Mouse (Mus musculus) kidney, embryonic 16.5 days (tissue): ENCODE data around the gene Tsc22d3. TPM values are rescaled to one million over a fixed set of nuclear protein-coding genes. Genes with fewer than 3 reads are reported as not detected.

ENCODE experiments used
- ATAC-seq: fragments of 200-750 bp; cut with Nextera tagmentation; 2 replicates; pipeline ENCODE4 v1.8.0; 2017; ENCODE audit warnings: moderate TSS enrichment; ENCODE audit not compliant: low FRiP score, low TSS enrichment
- H3K27ac ChIP-seq: fragments of 300-500 bp; sonication (generic); 2 replicates; pipeline ENCODE4 v1.5.1; 2014; ENCODE audit warnings: low read length
- H3K27me3 ChIP-seq: fragments of 300-500 bp; sonication (generic); 2 replicates; pipeline ENCODE4 v1.6.1; 2014; ENCODE audit warnings: low read length, control low read depth, mixed read lengths; ENCODE audit not compliant: insufficient read depth
- H3K36me3 ChIP-seq: fragments of 300-500 bp; sonication (generic); 2 replicates; pipeline ENCODE4 v1.6.1; 2014; ENCODE audit warnings: low read length, control low read depth, mixed read lengths; ENCODE audit not compliant: insufficient read depth
- H3K4me1 ChIP-seq: fragments of 300-500 bp; sonication (generic); 2 replicates; pipeline ENCODE4 v1.6.1; 2014; ENCODE audit warnings: low read length, control low read depth, mixed read lengths; ENCODE audit not compliant: insufficient read depth
- H3K4me2 ChIP-seq: fragments of 300-500 bp; sonication (generic); replicated peaks from 2 replicates; pipeline ENCODE4 v1.6.1; 2014; ENCODE audit warnings: low read depth, low read length
- H3K4me3 ChIP-seq: fragments of 300-500 bp; sonication (generic); 2 replicates; pipeline ENCODE4 v1.5.1; 2014; ENCODE audit warnings: mild to moderate bottlenecking, low read length
- H3K9ac ChIP-seq: fragments of 300-500 bp; sonication (generic); replicated peaks from 2 replicates; pipeline ENCODE4 v1.6.1; 2014; ENCODE audit warnings: low read length
- H3K9me3 ChIP-seq: fragments of 300-500 bp; sonication (generic); 2 replicates; pipeline ENCODE4 v1.6.1; 2016; ENCODE audit warnings: low read length, control low read depth
- WGBS: fragments of 180-500 bp; shearing (Covaris S2); extraction: QIAGEN DNeasy Blood & Tissue Kit; methylation state at CpG from one replicate; pipeline ENCODE4 v1.1.7; 2014; 5-methylcytosine and 5-hydroxymethylcytosine counted together
- polyA plus RNA-seq: library from polyadenylated mRNA; unstranded; fragments of >200 nt; fragmentation: Nextera tagmentation; extraction: Ambion mirVana; gene quantifications from 2 replicates; pipeline ENCODE4 v1.2.1, GENCODE M21; 2015

Tsc22d3 gene
- polyA plus RNA-seq, 1 experiment from 2014 or later, result 123 TPM

DNA sequence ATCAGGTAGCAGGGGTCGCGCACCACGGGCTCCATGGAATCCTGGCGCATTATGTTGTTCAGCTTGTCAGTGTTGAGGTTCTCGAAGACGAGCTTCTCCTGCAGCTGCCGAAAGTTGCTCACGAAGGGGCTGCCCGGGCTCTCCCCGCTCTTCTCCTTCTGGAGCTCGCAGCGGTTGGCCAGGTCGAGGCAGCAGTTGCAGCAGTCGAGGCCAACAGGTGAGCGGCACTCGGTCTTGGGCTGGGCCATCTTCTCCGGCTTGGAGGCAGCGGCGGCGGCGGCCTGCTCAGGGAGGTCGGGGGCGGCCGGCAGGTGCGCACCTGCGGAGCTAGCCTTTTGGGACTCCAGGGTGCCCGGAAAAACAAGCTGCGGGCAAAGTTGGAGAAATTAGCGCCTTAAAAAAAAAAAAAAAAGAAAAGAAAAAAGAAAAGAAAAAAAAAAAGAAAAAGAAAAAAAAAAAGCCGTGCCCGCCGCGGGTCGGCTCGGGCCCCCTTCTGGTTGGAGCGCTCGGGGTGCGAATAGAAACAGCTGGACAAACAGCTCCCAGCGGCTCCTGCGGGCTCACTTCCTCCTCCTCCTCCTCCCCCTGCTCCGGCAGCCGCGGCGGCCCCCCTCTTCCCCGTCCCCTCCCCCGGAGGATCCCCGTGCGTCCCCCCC is 2.1 kb downstream of the Tsc22d3 start:
- Histone ChIP-seq H3K4me3 (peak overlapping the region; percentile 52), H3K9ac (0 out of 2 replicates have a peak overlapping the region, but pooled peaks have one; percentile 44), H3K36me3 (no peaks in the 10 kb centered on the region), H3K9me3 (peaks cover 5% of the 10 kb centered on the region; the same call in 1 of the 2 replicates), H3K27ac (no peak overlapping the region), H3K4me1 (no peaks in the 10 kb centered on the region), H3K4me2 (peak overlapping the region; percentile 71), H3K27me3 (peaks cover 33% of the 10 kb centered on the region)
- 18% methylated on average over 40 of the region's 48 CpGs for WGBS
- ATAC-seq, result peak; percentile 46; the same call in 1 of the 2 replicates

DNA sequence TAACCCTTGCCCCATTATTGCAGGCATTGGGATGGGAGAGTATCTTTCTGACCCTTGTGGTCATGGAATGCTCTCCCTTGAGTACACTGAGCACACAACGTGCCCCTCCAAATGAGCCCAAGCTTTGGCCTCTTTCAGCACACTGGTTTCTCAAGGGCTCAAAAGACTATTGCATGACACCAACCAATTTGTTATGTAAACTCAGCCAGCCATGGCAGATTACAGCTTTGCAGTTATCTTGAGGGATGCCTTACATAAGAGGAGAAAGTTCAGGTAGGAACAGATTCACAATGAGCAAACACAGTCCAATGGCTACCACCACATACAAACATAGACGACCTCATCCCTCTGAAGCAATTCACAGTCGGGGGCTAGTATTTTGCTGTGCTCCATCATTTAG is 9.3 kb downstream of the Tsc22d3 start:
- H3K36me3 ChIP-seq, result no peaks in the 10 kb centered on the region
- H3K27me3 ChIP-seq, result peaks cover 25% of the 10 kb centered on the region; the same call in 1 of the 2 replicates
- ATAC-seq, result no peak
- H3K4me2 ChIP-seq, result no peak overlapping the region
- no peak overlapping the region for H3K4me3 ChIP-seq
- H3K4me1 ChIP-seq, result no peaks in the 10 kb centered on the region
- no peak overlapping the region for H3K9ac ChIP-seq
- no peaks in the 10 kb centered on the region for H3K9me3 ChIP-seq
- no peak overlapping the region for H3K27ac ChIP-seq
- 78% methylated on average over 3 of the region's 3 CpGs for WGBS

DNA sequence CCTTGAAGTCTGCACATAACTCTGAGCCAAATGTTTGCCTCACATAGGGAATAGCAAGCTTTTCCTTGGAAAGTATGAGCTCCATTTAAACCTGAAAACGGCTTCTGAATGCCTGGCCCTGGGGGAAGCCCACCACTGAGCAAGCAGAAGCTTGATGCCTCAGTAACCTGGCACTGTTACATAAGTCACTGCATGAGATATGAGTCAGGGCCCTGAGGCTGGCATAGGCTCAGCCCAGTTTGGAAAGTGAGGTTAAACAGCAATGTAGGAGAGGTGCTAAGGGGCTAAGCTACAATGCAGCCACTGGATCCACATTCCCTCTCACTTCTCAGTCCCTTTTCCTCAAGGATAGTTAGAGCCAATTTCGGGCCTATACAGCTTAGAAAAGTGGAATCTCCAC is 10.3 kb downstream of the Tsc22d3 start:
- no peak for ATAC-seq
- H3K36me3 ChIP-seq, result no peaks in the 10 kb centered on the region
- H3K27ac ChIP-seq, result no peak overlapping the region
- H3K9ac ChIP-seq, result no peak overlapping the region
- H3K4me2 ChIP-seq, result no peak overlapping the region
- peaks cover 28% of the 10 kb centered on the region; the same call in 1 of the 2 replicates for H3K27me3 ChIP-seq
- WGBS, result 57% methylated on average over 2 of the region's 2 CpGs
- H3K4me1 ChIP-seq, result no peaks in the 10 kb centered on the region
- no peak overlapping the region for H3K4me3 ChIP-seq
- H3K9me3 ChIP-seq, result no peaks in the 10 kb centered on the region

GRCm38 (mm10) chrX:140589194-140589751 is 11.2 kb downstream of the Tsc22d3 start:
- Histone ChIP-seq H3K9ac (no peak overlapping the region), H3K4me3 (no peak overlapping the region), H3K36me3 (no peaks in the 10 kb centered on the region), H3K4me2 (no peak overlapping the region), H3K27ac (no peak overlapping the region), H3K9me3 (no peaks in the 10 kb centered on the region), H3K27me3 (peaks cover 32% of the 10 kb centered on the region; the same call in 1 of the 2 replicates), H3K4me1 (no peaks in the 10 kb centered on the region)
- ATAC-seq, result no peak
- WGBS, result 75% methylated on average over 4 of the region's 4 CpGs

DNA sequence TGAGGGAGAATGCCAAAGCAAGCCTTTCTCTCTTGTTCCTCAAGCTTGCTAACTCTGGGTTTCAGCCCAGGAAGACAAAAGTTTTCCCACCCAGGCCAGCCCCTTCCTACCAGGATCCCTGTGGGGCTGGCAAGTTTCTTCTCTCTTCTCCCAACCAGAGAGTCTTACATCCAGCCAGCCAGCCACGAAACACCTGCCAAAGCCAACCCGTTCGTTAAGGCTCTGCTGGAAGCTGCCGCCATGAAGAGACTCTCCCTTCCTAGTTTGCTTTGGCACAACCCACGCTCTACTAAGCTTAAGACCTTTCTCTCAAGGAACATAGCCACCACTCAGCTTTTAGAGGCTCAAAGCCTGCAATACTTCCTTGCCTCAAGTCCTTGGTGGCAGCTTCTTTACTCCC is 11.9 kb downstream of the Tsc22d3 start:
- Histone ChIP-seq H3K9me3 (no peaks in the 10 kb centered on the region), H3K4me1 (no peaks in the 10 kb centered on the region), H3K4me3 (no peak overlapping the region), H3K27ac (no peak overlapping the region), H3K4me2 (no peak overlapping the region), H3K36me3 (no peaks in the 10 kb centered on the region), H3K27me3 (peaks cover 38% of the 10 kb centered on the region; the same call in 1 of the 2 replicates), H3K9ac (no peak overlapping the region)
- 82% methylated on average over 5 of the region's 5 CpGs for WGBS
- ATAC-seq, result no peak

GRCm38 (mm10) chrX:140580416-140580815 is 20.0 kb downstream of the Tsc22d3 start:
- Histone ChIP-seq H3K4me2 (no peak overlapping the region), H3K27ac (no peak overlapping the region), H3K4me1 (no peaks in the 10 kb centered on the region), H3K9me3 (no peaks in the 10 kb centered on the region), H3K27me3 (peaks cover 48% of the 10 kb centered on the region), H3K9ac (no peak overlapping the region), H3K36me3 (no peaks in the 10 kb centered on the region), H3K4me3 (no peak overlapping the region)
- 67% methylated on average over 3 of the region's 3 CpGs for WGBS
- ATAC-seq, result no peak

- H3K4me1 ChIP-seq, result no peaks in the 10 kb centered on the region
- ATAC-seq, result no peak
- H3K27me3 ChIP-seq, result peaks cover 48% of the 10 kb centered on the region
- no peaks in the 10 kb centered on the region for H3K36me3 ChIP-seq
- WGBS, result 41% methylated on average over 3 of the region's 3 CpGs
- no peak overlapping the region for H3K27ac ChIP-seq
- H3K9ac ChIP-seq, result no peak overlapping the region
- no peaks in the 10 kb centered on the region for H3K9me3 ChIP-seq
- H3K4me2 ChIP-seq, result no peak overlapping the region
- no peak overlapping the region for H3K4me3 ChIP-seq
Measured at GRCm38 (mm10) chrX:140575636-140576035, 24.8 kb downstream of the Tsc22d3 start.

DNA sequence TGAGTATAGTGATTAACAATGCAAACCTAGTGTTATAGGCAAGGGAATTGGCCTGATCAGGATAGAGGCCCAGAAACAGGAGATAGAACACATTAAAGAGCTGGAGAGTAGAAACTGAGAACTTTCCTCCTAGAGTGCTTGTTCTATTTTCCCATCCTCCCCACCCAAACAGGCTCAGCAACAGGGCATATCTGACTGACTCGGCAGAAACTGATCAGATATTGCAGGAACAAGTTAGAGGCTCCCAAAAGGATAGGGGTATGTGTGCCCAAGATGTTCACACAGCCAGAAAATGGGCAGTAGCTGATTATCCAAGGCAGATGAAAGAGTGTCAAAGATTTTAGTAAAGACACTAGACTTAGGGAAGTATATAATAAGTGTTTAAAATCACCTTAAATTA is 25.3 kb downstream of the Tsc22d3 start:
- 65% methylated on average over 1 of the region's 1 CpGs for whole genome bisulfite sequencing

GRCm38 (mm10) chrX:140572702-140573338 is 27.6 kb downstream of the Tsc22d3 start:
- H3K9ac ChIP-seq, result no peak overlapping the region
- no peak overlapping the region for H3K27ac ChIP-seq
- H3K36me3 ChIP-seq, result no peaks in the 10 kb centered on the region
- no peaks in the 10 kb centered on the region for H3K4me1 ChIP-seq
- no peak for ATAC-seq
- no peak overlapping the region for H3K4me2 ChIP-seq
- H3K4me3 ChIP-seq, result no peak overlapping the region
- no peaks in the 10 kb centered on the region for H3K9me3 ChIP-seq
- H3K27me3 ChIP-seq, result peaks cover 38% of the 10 kb centered on the region
- WGBS, result 39% methylated on average over 2 of the region's 2 CpGs

More for the DNA sequence above, 25.3 kb downstream of the Tsc22d3 start:
- peaks cover 46% of the 10 kb centered on the region for H3K27me3 ChIP-seq
- ATAC-seq, result no peak
- no peak overlapping the region for H3K4me2 ChIP-seq
- H3K4me1 ChIP-seq, result no peaks in the 10 kb centered on the region
- no peak overlapping the region for H3K4me3 ChIP-seq
- H3K36me3 ChIP-seq, result no peaks in the 10 kb centered on the region
- H3K9me3 ChIP-seq, result no peaks in the 10 kb centered on the region
- H3K9ac ChIP-seq, result no peak overlapping the region
- no peak overlapping the region for H3K27ac ChIP-seq

GRCm38 (mm10) chrX:140569595-140569994 is 30.9 kb downstream of the Tsc22d3 start:
- H3K4me1 ChIP-seq, result no peaks in the 10 kb centered on the region
- H3K27me3 ChIP-seq, result peaks cover 44% of the 10 kb centered on the region
- ATAC-seq, result no peak
- H3K9ac ChIP-seq, result no peak overlapping the region
- H3K4me3 ChIP-seq, result no peak overlapping the region
- H3K4me2 ChIP-seq, result no peak overlapping the region
- no peaks in the 10 kb centered on the region for H3K36me3 ChIP-seq
- H3K27ac ChIP-seq, result no peak overlapping the region
- H3K9me3 ChIP-seq, result no peaks in the 10 kb centered on the region
- WGBS, result 67% methylated on average over 1 of the region's 1 CpGs
